In the genomic region with DNA sequence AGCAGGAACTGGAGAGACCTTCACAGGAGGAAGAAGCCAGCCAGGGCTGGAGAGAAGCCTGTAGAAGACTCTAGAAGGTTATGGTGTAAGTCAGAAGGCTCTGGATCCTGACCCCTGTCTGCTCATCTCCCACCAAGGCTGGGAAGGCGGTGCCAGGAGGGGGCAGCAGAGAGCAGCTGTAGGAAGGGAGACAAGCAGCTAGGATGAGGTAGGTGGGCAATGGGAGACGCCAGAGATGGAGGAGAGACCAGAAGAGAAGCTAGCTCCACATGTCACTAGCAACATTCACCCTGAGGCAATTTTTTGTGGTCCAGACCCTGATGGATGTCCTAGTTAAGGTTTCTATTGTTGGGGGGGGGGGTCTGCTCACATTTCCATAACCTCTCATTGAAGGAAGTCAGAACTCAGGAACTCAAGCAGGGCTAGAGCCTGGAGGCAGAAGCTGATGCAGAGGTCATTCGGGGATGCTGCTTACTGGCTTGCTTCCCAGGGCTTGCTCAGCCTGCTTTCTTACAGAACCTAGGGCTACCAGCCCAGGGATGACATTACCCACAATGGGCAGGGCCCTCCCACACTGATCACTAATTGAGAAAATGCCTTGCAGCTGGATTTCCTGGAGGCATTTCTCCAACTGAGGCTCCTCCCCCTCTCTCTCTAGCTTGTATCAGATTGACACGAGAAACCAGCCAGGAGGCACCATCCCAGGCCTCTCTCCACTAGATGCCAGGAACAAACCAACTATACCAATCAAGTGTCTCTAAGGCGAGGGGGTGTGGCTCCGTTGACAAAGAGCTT, we compare ENCODE assay signal across 9 mouse cellular contexts.
A peak's percentile ranks its signal among the peaks of the same experiment; 100 is the strongest.
DNase-seq lines count a peak whose midpoint lies in the region; ATAC-seq and TF ChIP-seq lines count a peak whose summit lies in the region.
"Had no signal": no experiment of that assay in that cellular context is flagged by ENCODE, and none has a peak within 500 bp of the region (broad histone marks: within the 10 kb centered on the region; RNA-seq: fewer than 3 reads in every experiment).

No protein-coding gene starts in this region.

- no peak overlapping the region for H3K27ac ChIP-seq in intestine, postnatal 0 days (ENCODE audit: low read depth, low read length)
- no peak overlapping the region for H3K27ac ChIP-seq in intestine, embryonic 15.5 days
- H3K27ac ChIP-seq in forebrain, embryonic 12.5 days, result no peak overlapping the region
- H3K27ac ChIP-seq in hindbrain, embryonic 12.5 days, result no peak overlapping the region
- no peak overlapping the region for H3K27ac ChIP-seq in limb, embryonic 11.5 days (replicated peaks; ENCODE audit: low read depth, low read length)
- no peak overlapping the region for H3K27ac ChIP-seq in olfactory bulb, adult 2 months (ENCODE audit: insufficient read depth, low read depth, low read length)
- H3K27ac ChIP-seq: midbrain, embryonic 12.5 days had no signal

- ATAC-seq in intestine, postnatal 0 days, result no peak
- no peak for ATAC-seq in intestine, embryonic 15.5 days
- ATAC-seq in forebrain, embryonic 12.5 days (ENCODE audit: low FRiP score), result 0 out of 2 replicates have a peak, but pooled peaks have one; percentile 44
- 0 out of 2 replicates have a peak, but pooled peaks have one; percentile 19 for ATAC-seq in hindbrain, embryonic 12.5 days (ENCODE audit: low FRiP score)
- no peak for ATAC-seq in limb, embryonic 11.5 days (ENCODE audit: insufficient number of reproducible peaks, low FRiP score, low TSS enrichment, low read depth)

- peak; percentile 93 for TF ChIP-seq CTCF in intestine, postnatal 0 days (IDR thresholded peaks at IDR 0.05; ENCODE audit: low read depth)
- peak; percentile 89 for TF ChIP-seq CTCF in olfactory bulb, adult 2 months (IDR thresholded peaks at IDR 0.05; ENCODE audit: insufficient read depth, low read depth, low read length)

- no peaks in the 10 kb centered on the region for H3K27me3 ChIP-seq in intestine, postnatal 0 days (replicated peaks; ENCODE audit: control insufficient read depth, insufficient read depth, low read length)
- no peaks in the 10 kb centered on the region for H3K27me3 ChIP-seq in intestine, embryonic 15.5 days (replicated peaks)
- H3K27me3 ChIP-seq in forebrain, embryonic 12.5 days, result no peaks in the 10 kb centered on the region
- H3K27me3 ChIP-seq in hindbrain, embryonic 12.5 days, result peaks cover 5% of the 10 kb centered on the region; the same call in 1 of the 2 replicates
- no peaks in the 10 kb centered on the region for H3K27me3 ChIP-seq in limb, embryonic 11.5 days (ENCODE audit: control insufficient read depth, insufficient read depth, low read length)
- H3K27me3 ChIP-seq: midbrain, embryonic 12.5 days had no signal

- H3K4me1 ChIP-seq in intestine, postnatal 0 days (replicated peaks; ENCODE audit: control insufficient read depth, insufficient read depth, low read length), result no peaks in the 10 kb centered on the region
- no peaks in the 10 kb centered on the region for H3K4me1 ChIP-seq in intestine, embryonic 15.5 days (replicated peaks)
- peaks cover 12% of the 10 kb centered on the region; the same call in 1 of the 2 replicates for H3K4me1 ChIP-seq in forebrain, embryonic 12.5 days
- H3K4me1 ChIP-seq in hindbrain, embryonic 12.5 days, result 0 out of 2 replicates have a peak, but pooled peaks cover 5% of the 10 kb centered on the region
- H3K4me1 ChIP-seq in limb, embryonic 11.5 days (ENCODE audit: control insufficient read depth, insufficient read depth, low read length), result no peaks in the 10 kb centered on the region; the same call in 1 of the 2 replicates
- peaks cover 25% of the 10 kb centered on the region for H3K4me1 ChIP-seq in olfactory bulb, adult 2 months (ENCODE audit: control insufficient read depth, insufficient read depth, low read length)

- no peak overlapping the region for H3K4me3 ChIP-seq in intestine, postnatal 0 days (ENCODE audit: low read depth, low read length)
- H3K4me3 ChIP-seq in intestine, embryonic 15.5 days (replicated peaks), result no peak overlapping the region
- H3K4me3 ChIP-seq in forebrain, embryonic 12.5 days (replicated peaks), result no peak overlapping the region
- H3K4me3 ChIP-seq in hindbrain, embryonic 12.5 days, result no peak overlapping the region
- H3K4me3 ChIP-seq in limb, embryonic 11.5 days (ENCODE audit: low read depth, low read length), result no peak overlapping the region
- H3K4me3 ChIP-seq in olfactory bulb, adult 2 months (ENCODE audit: insufficient read depth, low read depth, low read length), result no peak overlapping the region
- H3K4me3 ChIP-seq: midbrain, embryonic 12.5 days had no signal

- DNase-seq in c-Kit-positive CD71-negative TER-119-negative erythroid progenitor cells, embryonic 14.5 days (ENCODE audit: low read depth), result peak; percentile 50
- DNase-seq in limb, embryonic 11.5 days (ENCODE audit: low spot score), result peak; percentile 85
- peak; percentile 40 to 46 for DNase-seq in thymus, adult 18-20 months

- 46% methylated on average over 6 of the region's 6 CpGs for WGBS in intestine, postnatal 0 days
- WGBS in intestine, embryonic 15.5 days, result 51% methylated on average over 6 of the region's 6 CpGs
- 41% methylated on average over 6 of the region's 6 CpGs for whole genome bisulfite sequencing in forebrain, embryonic 12.5 days
- WGBS in hindbrain, embryonic 12.5 days, result 43% methylated on average over 6 of the region's 6 CpGs
- WGBS in limb, embryonic 11.5 days, result 41% methylated on average over 6 of the region's 6 CpGs
- 28% methylated on average over 6 of the region's 6 CpGs for WGBS in olfactory bulb, adult 2 months

- no peaks in the 10 kb centered on the region for H3K36me3 ChIP-seq in intestine, postnatal 0 days (ENCODE audit: control insufficient read depth, insufficient read depth)
- no peaks in the 10 kb centered on the region for H3K36me3 ChIP-seq in intestine, embryonic 15.5 days
- no peaks in the 10 kb centered on the region for H3K36me3 ChIP-seq in forebrain, embryonic 12.5 days (replicated peaks)
- H3K36me3 ChIP-seq in hindbrain, embryonic 12.5 days, result no peaks in the 10 kb centered on the region
- no peaks in the 10 kb centered on the region for H3K36me3 ChIP-seq in limb, embryonic 11.5 days (ENCODE audit: control insufficient read depth, insufficient read depth, low read length)
- H3K36me3 ChIP-seq: midbrain, embryonic 12.5 days had no signal

- H3K9me3 ChIP-seq in intestine, postnatal 0 days (ENCODE audit: control insufficient read depth), result no peaks in the 10 kb centered on the region
- H3K9me3 ChIP-seq in intestine, embryonic 15.5 days, result no peaks in the 10 kb centered on the region
- H3K9me3 ChIP-seq in forebrain, embryonic 12.5 days, result no peaks in the 10 kb centered on the region
- no peaks in the 10 kb centered on the region for H3K9me3 ChIP-seq in hindbrain, embryonic 12.5 days (replicated peaks)
- no peaks in the 10 kb centered on the region for H3K9me3 ChIP-seq in limb, embryonic 11.5 days (ENCODE audit: control insufficient read depth, low read length)
- H3K9me3 ChIP-seq: midbrain, embryonic 12.5 days had no signal

- no peak for TF ChIP-seq POLR2A in olfactory bulb, adult 2 months (IDR thresholded peaks at IDR 0.05; ENCODE audit: insufficient read depth, low read depth, low read length)

- no peak overlapping the region for H3K9ac ChIP-seq in intestine, postnatal 0 days (ENCODE audit: low read depth, low read length)
- no peak overlapping the region for H3K9ac ChIP-seq in intestine, embryonic 15.5 days
- H3K9ac ChIP-seq in forebrain, embryonic 12.5 days, result no peak overlapping the region
- H3K9ac ChIP-seq in hindbrain, embryonic 12.5 days, result no peak overlapping the region
- H3K9ac ChIP-seq in limb, embryonic 11.5 days (ENCODE audit: low read length), result no peak overlapping the region
- H3K9ac ChIP-seq: midbrain, embryonic 12.5 days had no signal

- no peak overlapping the region for H3K4me2 ChIP-seq in intestine, postnatal 0 days (replicated peaks; ENCODE audit: low read depth)
- no peak overlapping the region for H3K4me2 ChIP-seq in intestine, embryonic 15.5 days (replicated peaks)
- no peak overlapping the region for H3K4me2 ChIP-seq in forebrain, embryonic 12.5 days
- H3K4me2 ChIP-seq in hindbrain, embryonic 12.5 days (replicated peaks), result no peak overlapping the region
- no peak overlapping the region for H3K4me2 ChIP-seq in limb, embryonic 11.5 days (ENCODE audit: low read depth, severe bottlenecking)
- H3K4me2 ChIP-seq: midbrain, embryonic 12.5 days had no signal

Comparison
In these comparisons a context has a peak if more than half of its experiments do, and no peak if none do; other contexts are left out.
1. ATAC-seq: peak in forebrain, embryonic 12.5 days (single experiment) and hindbrain, embryonic 12.5 days (single experiment); none in intestine, postnatal 0 days (single experiment), intestine, embryonic 15.5 days (single experiment) and limb, embryonic 11.5 days (single experiment).
2. Peak in every context shown above with its lines, with median percentiles within 50 percentile points of each other: DNase-seq.